Mouse (Mus musculus) kidney, postnatal 0 days (tissue): ENCODE results near the gene Spty2d1. TPM values are rescaled to one million over a fixed set of nuclear protein-coding genes. Genes with fewer than 3 reads are reported as not detected.
"Not testable (repeated sequence)": the region's sequence is repeated elsewhere in the genome, so short reads cannot be mapped to it uniquely, and the experiment has no call there.

Source experiments
- ATAC-seq: fragments of 200-750 bp; cut with Nextera tagmentation; replicated peaks from 2 replicates; pipeline ENCODE4 v1.8.0; 2017; ENCODE audit warnings: low read depth, moderate number of reproducible peaks, moderate TSS enrichment, moderate library complexity; ENCODE audit not compliant: low FRiP score
- DNase-seq: peaks from one replicate; pipeline ENCODE4 v3.0.0-alpha.2; 2016; ENCODE audit warnings: low spot score
- H3K27ac ChIP-seq: fragments of 300-500 bp; sonication (generic); 2 replicates; pipeline ENCODE4 v1.5.1; 2014; ENCODE audit warnings: mild to moderate bottlenecking
- H3K27me3 ChIP-seq: fragments of 300-500 bp; sonication (generic); 2 replicates; pipeline ENCODE4 v1.6.1; 2014; ENCODE audit warnings: low read length, mixed read lengths; ENCODE audit not compliant: insufficient read depth
- H3K36me3 ChIP-seq: fragments of 300-500 bp; sonication (generic); 2 replicates; pipeline ENCODE4 v1.6.1; 2014; ENCODE audit warnings: low read length, mixed read lengths; ENCODE audit not compliant: insufficient read depth
- H3K4me1 ChIP-seq: fragments of 300-500 bp; sonication (generic); replicated peaks from 2 replicates; pipeline ENCODE4 v1.6.1; 2014; ENCODE audit warnings: antibody characterized with exemption, low read length, mixed read lengths; ENCODE audit not compliant: insufficient read depth
- H3K4me2 ChIP-seq: fragments of 300-500 bp; sonication (generic); 2 replicates; pipeline ENCODE4 v1.6.1; 2014; ENCODE audit warnings: mild to moderate bottlenecking, low read length, moderate library complexity, mixed read lengths
- H3K4me3 ChIP-seq: fragments of 300-500 bp; sonication (generic); replicated peaks from 2 replicates; pipeline ENCODE4 v1.5.1; 2014; ENCODE audit warnings: low read depth, low read length
- H3K9ac ChIP-seq: fragments of 300-500 bp; sonication (generic); 2 replicates; pipeline ENCODE4 v1.6.1; 2014; ENCODE audit warnings: low read depth, low read length
- H3K9me3 ChIP-seq: fragments of 300-500 bp; sonication (generic); replicated peaks from 2 replicates; pipeline ENCODE4 v1.6.1; 2016; ENCODE audit warnings: low read length, inconsistent platforms, mixed read lengths
- CTCF ChIP-seq: IDR thresholded peaks from 2 replicates; pipeline ENCODE4 v1.5.1; 2016; ENCODE audit warnings: antibody characterized with exemption, low read depth, mild to moderate bottlenecking, moderate library complexity
- WGBS: fragments of 180-500 bp; shearing (Covaris S2); extraction: QIAGEN DNeasy Blood & Tissue Kit; methylation state at CpG from one replicate; pipeline ENCODE4 v1.1.7; 2014; 5-methylcytosine and 5-hydroxymethylcytosine counted together
- polyA plus RNA-seq: library from polyadenylated mRNA; unstranded; fragments of >200 nt; fragmentation: Nextera tagmentation; extraction: Ambion mirVana; gene quantifications from 2 replicates; pipeline ENCODE4 v1.2.1, GENCODE M21; 2015

Gene Spty2d1
- polyA plus RNA-seq, 1 experiment from 2014 or later: 13.7 TPM

- WGBS: 91% methylated on average over 2 of the region's 2 CpGs
- ATAC-seq (no peak), DNase-seq (no peak)
- Histone ChIP-seq H3K4me1 (no peaks in the 10 kb centered on the region), H3K36me3 (peaks cover 36% of the 10 kb centered on the region), H3K4me2 (no peak overlapping the region), H3K9ac (no peak overlapping the region), H3K4me3 (no peak overlapping the region), H3K9me3 (no peaks in the 10 kb centered on the region), H3K27me3 (no peaks in the 10 kb centered on the region), H3K27ac (no peak overlapping the region)
- no peak for TF ChIP-seq CTCF
These were observed 9.3 kb downstream of the Spty2d1 start for GRCm38 (mm10) chr7:46998942-46999341.

- ATAC-seq (no peak), DNase-seq (no peak)
- H3K36me3 ChIP-seq: peaks cover 39% of the 10 kb centered on the region
These were observed 10.4 kb downstream of the Spty2d1 start for GRCm38 (mm10) chr7:46997644-46998395.

GRCm38 (mm10) chr7:46997008-46997407 is 11.2 kb downstream of the Spty2d1 start:
- WGBS: 93% methylated on average over 4 of the region's 4 CpGs
- Histone ChIP-seq H3K4me1 (no peaks in the 10 kb centered on the region), H3K9ac (no peak overlapping the region), H3K27ac (no peak overlapping the region), H3K36me3 (peaks cover 43% of the 10 kb centered on the region), H3K27me3 (no peaks in the 10 kb centered on the region), H3K9me3 (no peaks in the 10 kb centered on the region), H3K4me2 (no peak overlapping the region), H3K4me3 (no peak overlapping the region)
- no peak for ATAC-seq
- no peak for DNase-seq
- TF ChIP-seq CTCF: no peak

More at GRCm38 (mm10) chr7:46997644-46998395, 10.4 kb downstream of the Spty2d1 start:
- whole genome bisulfite sequencing: 82% methylated on average over 21 of the region's 21 CpGs
- H3K27ac ChIP-seq: no peak overlapping the region; the same call in 1 of the 2 replicates
- TF ChIP-seq CTCF: no peak
- no peak overlapping the region for H3K4me2 ChIP-seq
- no peaks in the 10 kb centered on the region for H3K27me3 ChIP-seq
- no peaks in the 10 kb centered on the region for H3K9me3 ChIP-seq
- H3K4me3 ChIP-seq: no peak overlapping the region
- H3K9ac ChIP-seq: no peak overlapping the region
- H3K4me1 ChIP-seq: no peaks in the 10 kb centered on the region

DNA sequence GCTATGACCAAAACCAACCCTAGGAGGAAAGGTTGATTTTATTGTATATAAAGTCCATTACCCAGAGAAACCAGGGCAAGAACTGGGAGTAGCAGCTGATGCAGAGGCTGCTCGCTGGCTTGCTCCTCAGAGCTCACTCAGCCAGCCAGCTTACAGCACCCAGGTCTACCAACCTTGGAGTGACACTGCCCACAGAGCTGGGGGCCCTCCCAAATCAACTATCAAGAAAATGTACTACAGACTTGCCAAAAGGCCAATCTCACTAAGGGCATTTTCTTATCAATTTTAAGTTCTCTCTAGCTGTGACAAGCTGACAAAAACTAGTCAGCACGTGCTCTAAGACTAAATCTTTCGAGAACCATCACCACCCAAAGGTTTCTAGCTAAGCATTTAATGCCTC is 12.7 kb downstream of the Spty2d1 start:
- H3K4me1 ChIP-seq: no peaks in the 10 kb centered on the region
- no peak for ATAC-seq
- no peaks in the 10 kb centered on the region for H3K27me3 ChIP-seq
- H3K27ac ChIP-seq: no peak overlapping the region
- H3K9ac ChIP-seq: no peak overlapping the region
- H3K4me2 ChIP-seq: no peak overlapping the region
- H3K36me3 ChIP-seq: peaks cover 51% of the 10 kb centered on the region
- DNase-seq: no peak
- H3K4me3 ChIP-seq: no peak overlapping the region
- TF ChIP-seq CTCF: no peak
- no peaks in the 10 kb centered on the region for H3K9me3 ChIP-seq
- 93% methylated on average over 3 of the region's 3 CpGs for WGBS

DNA sequence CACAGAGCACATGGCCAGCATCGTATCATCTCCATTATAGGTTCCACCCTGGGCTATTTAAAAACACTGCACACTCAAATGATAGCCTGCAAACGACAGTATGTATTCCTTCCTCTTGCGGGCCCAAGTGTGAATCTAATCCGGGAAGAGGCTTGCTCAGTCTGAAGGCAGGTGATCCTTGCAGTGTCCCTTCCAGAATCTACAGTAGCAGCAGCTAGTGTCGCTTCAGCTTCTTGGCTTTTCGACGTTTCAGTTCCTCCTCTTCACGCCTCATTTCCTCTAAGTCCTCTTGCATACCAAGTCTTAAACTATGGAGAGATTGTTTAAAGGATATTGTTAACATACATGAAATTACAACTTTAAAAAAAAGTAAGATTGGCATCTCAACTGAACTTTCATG is 15.1 kb downstream of the Spty2d1 start:
- H3K9me3 ChIP-seq: no peaks in the 10 kb centered on the region
- no peak overlapping the region for H3K27ac ChIP-seq
- no peaks in the 10 kb centered on the region for H3K27me3 ChIP-seq
- 56% methylated on average over 8 of the region's 8 CpGs for WGBS
- DNase-seq: no peak
- H3K4me2 ChIP-seq: no peak overlapping the region
- peaks cover 46% of the 10 kb centered on the region for H3K36me3 ChIP-seq
- TF ChIP-seq CTCF: no peak
- no peak overlapping the region for H3K9ac ChIP-seq
- no peak overlapping the region for H3K4me3 ChIP-seq
- H3K4me1 ChIP-seq: no peaks in the 10 kb centered on the region
- ATAC-seq: no peak

DNA sequence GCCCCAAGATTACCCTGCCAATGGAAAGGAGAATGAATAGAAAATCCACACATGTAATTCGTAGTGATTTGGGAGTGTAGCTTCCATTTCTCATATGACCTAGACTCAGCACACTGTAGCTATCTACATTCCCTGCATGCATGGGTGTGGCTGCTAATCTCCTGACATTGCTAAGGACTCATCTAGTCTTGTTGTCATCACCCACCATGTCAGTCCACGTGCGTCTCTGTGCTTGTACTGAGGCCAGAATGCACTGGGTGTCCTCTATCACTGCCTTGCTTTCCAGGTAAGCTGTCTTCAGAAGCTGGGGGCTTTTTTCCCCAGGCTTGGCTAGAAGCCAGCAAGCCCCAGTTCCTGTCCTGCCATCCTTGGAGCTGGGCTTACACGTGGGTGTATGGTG is 18.8 kb downstream of the Spty2d1 start:
- not testable (repeated sequence) for DNase-seq, H3K4me2 ChIP-seq, H3K4me3 ChIP-seq, ATAC-seq, H3K9ac ChIP-seq, H3K4me1 ChIP-seq, H3K27ac ChIP-seq, H3K9me3 ChIP-seq, H3K27me3 ChIP-seq
- 74% methylated on average over 4 of the region's 4 CpGs for WGBS
- H3K36me3 ChIP-seq: peaks cover 18% of the 10 kb centered on the region

DNA sequence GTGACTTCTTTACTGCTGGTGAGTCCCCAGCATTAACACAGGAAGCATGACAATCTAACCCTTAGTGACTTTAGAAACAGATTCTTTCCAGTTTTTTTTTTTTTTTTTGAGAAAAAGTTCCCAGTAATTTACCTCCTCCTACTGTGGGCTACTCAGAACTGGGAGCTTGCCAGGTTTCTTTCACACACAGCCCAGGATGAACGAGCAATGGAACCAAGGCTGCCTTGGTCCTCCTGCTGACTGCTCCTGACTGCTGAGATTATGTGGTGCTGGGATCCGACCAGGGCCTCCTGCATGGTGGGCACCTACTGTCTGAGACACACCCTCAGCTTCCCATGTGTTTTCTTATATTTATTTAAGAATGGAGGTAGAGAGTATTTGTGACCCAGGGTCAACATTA is 21.1 kb downstream of the Spty2d1 start:
- Histone ChIP-seq H3K4me1 (no peaks in the 10 kb centered on the region), H3K36me3 (peaks cover 9% of the 10 kb centered on the region), H3K27ac (no peak overlapping the region), H3K4me2 (no peak overlapping the region), H3K9ac (no peak overlapping the region), H3K9me3 (no peaks in the 10 kb centered on the region), H3K4me3 (no peak overlapping the region), H3K27me3 (no peaks in the 10 kb centered on the region)
- TF ChIP-seq CTCF: no peak
- DNase-seq (no peak), ATAC-seq (no peak)
- 38% methylated on average over 2 of the region's 2 CpGs for WGBS
